Mouse (Mus musculus) lung, postnatal 0 days (tissue): Measurements from ENCODE around the gene Pold2.

Source experiments
- CTCF ChIP-seq: IDR thresholded peaks from 2 replicates; pipeline ENCODE4 v1.5.1; 2016; ENCODE audit warnings: antibody characterized with exemption, mild to moderate bottlenecking
- EP300 ChIP-seq: IDR thresholded peaks from 2 replicates; pipeline ENCODE4 v1.6.1; 2016; ENCODE audit warnings: antibody characterized with exemption, mild to moderate bottlenecking, control low read depth

- no peak for TF ChIP-seq CTCF
- no peak for TF ChIP-seq EP300
Measured at GRCm38 (mm10) chr11:5914940-5915339, 36.8 kb upstream of the Pold2 start.
